Mouse (Mus musculus) cerebellum, adult 18-20 months (tissue): ENCODE results near the gene Kcnd1.

ENCODE experiments used
- DNase-seq, 2 experiments: peaks; one replicate each; pipeline ENCODE4 v3.0.0; 2021

Kcnd1 gene

GRCm38 (mm10) chrX:7859191-7859753 lies 37.2 kb downstream of the Kcnd1 start:
- DNase-seq = no peak

GRCm38 (mm10) chrX:7863181-7863580 lies 41.1 kb downstream of the Kcnd1 start:
- no peak for DNase-seq

GRCm38 (mm10) chrX:7864551-7864950 lies 42.5 kb downstream of the Kcnd1 start:
- no peak for DNase-seq

GRCm38 (mm10) chrX:7865343-7865742 lies 43.3 kb downstream of the Kcnd1 start:
- no peak for DNase-seq

- DNase-seq = no peak
Observed at GRCm38 (mm10) chrX:7865786-7866185, 43.7 kb downstream of the Kcnd1 start.

GRCm38 (mm10) chrX:7867141-7867540 lies 45.1 kb downstream of the Kcnd1 start:
- DNase-seq = no peak

GRCm38 (mm10) chrX:7868506-7868905 lies 46.4 kb downstream of the Kcnd1 start:
- no peak for DNase-seq

GRCm38 (mm10) chrX:7869826-7870225 lies 47.7 kb downstream of the Kcnd1 start:
- DNase-seq = no peak

- DNase-seq = peak; percentile 86 to 92
Observed at GRCm38 (mm10) chrX:7878007-7878419, 55.9 kb downstream of the Kcnd1 start, which contains the start of gene Pim2. Pim2 (plus strand) TSS chrX:7878262.

GRCm38 (mm10) chrX:7878495-7878894 lies 56.4 kb downstream of the Kcnd1 start:
- peak; percentile 31 to 46 for DNase-seq

GRCm38 (mm10) chrX:7879819-7880218 lies 57.7 kb downstream of the Kcnd1 start:
- peak; percentile 70 to 82 for DNase-seq

- peak; percentile 78 to 89 for DNase-seq
Observed at GRCm38 (mm10) chrX:7883841-7884567, 61.9 kb downstream of the Kcnd1 start, which contains the start of gene Slc35a2. Slc35a2 (plus strand) TSS chrX:7884028.
